Mouse (Mus musculus) B cell, adult 2 months (primary cell): ENCODE results near the gene Mrgprb1.
"Not testable (repeated sequence)": the region's sequence is repeated elsewhere in the genome, so short reads cannot be mapped to it uniquely, and the experiment has no call there.

Source experiments
- DNase-seq, 2 experiments: peaks; one replicate each; pipeline ENCODE4 v3.0.0; 2022

The Mrgprb1 gene

GRCm38 (mm10) chr7:48456242-48456641 is at the start of gene Mrgprb1:
Gene Mrgprb1 (minus strand): TSS chr7:48456342.
- DNase-seq: no peak

- no peak for DNase-seq
Measured at GRCm38 (mm10) chr7:48499221-48499620, 43.1 kb upstream of the Mrgprb1 start, which contains the start of gene Mrgprx2. Gene Mrgprx2 (minus strand): TSS chr7:48499321.

GRCm38 (mm10) chr7:48436581-48436980 is 19.6 kb downstream of the Mrgprb1 start:
- no peak for DNase-seq

GRCm38 (mm10) chr7:48435936-48436335 is 20.2 kb downstream of the Mrgprb1 start:
- DNase-seq: not testable (repeated sequence)
